Mouse (Mus musculus) CD8-positive naive resting alpha-beta T cell, adult 57 days (primary cell): ENCODE results near the gene Btbd35f2. TPM values are rescaled to one million over a fixed set of nuclear protein-coding genes. Genes with fewer than 3 reads are reported as not detected.

Source experiments
- total RNA-seq: library from RNA; stranded (reverse); gene quantifications from one replicate; pipeline ENCODE4 v1.2.4, GENCODE M21; 2023

Gene Btbd35f2
- total RNA-seq: not detected

GRCm38 (mm10) chrX:32278094-32278493, at the start of gene Btbd35f2:
Btbd35f2 (plus strand) TSS chrX:32278394.

Other genes starting within 250 kb of the Btbd35f2 start
- gene Btbd35f22, start 230.6 kb upstream of the Btbd35f2 start, total RNA-seq: not detected